Mouse (Mus musculus): ENCODE measurements around the gene Tcea2. TPM values are rescaled to one million over a fixed set of nuclear protein-coding genes. Genes with fewer than 3 reads are reported as not detected.

Tcea2 gene
- polyA plus RNA-seq, 1 experiment = 138 TPM

GRCm38 (mm10) chr2:181663298-181663630 lies 16.8 kb upstream of the Tcea2 start:
- Histone ChIP-seq H3K4me3 (replicated peaks; ENCODE audit: insufficient read depth, low read depth, low read length) (no peak overlapping the region), H3K27me3 (ENCODE audit: control insufficient read depth, insufficient read depth, low read length) (no peaks in the 10 kb centered on the region), H3K27ac (ENCODE audit: insufficient read depth, low read length) (no peak overlapping the region), H3K4me1 (ENCODE audit: control insufficient read depth, insufficient read depth, low read length) (peaks cover 8% of the 10 kb centered on the region; the same call in 1 of the 2 replicates)
- no peak for TF ChIP-seq CTCF (IDR thresholded peaks at IDR 0.05; ENCODE audit: borderline replicate concordance, insufficient read depth, low read depth, low read length)
- TF ChIP-seq POLR2A (IDR thresholded peaks at IDR 0.05; ENCODE audit: borderline replicate concordance, insufficient read depth, low read length) = no peak
- 37% methylated on average over 4 of the region's 4 CpGs for WGBS
- DNase-seq = no peak

- DNase-seq = no peak
- no peak overlapping the region for H3K27ac ChIP-seq (ENCODE audit: insufficient read depth, low read length)
- H3K4me1 ChIP-seq (ENCODE audit: control insufficient read depth, insufficient read depth, low read length) = 0 out of 2 replicates have a peak, but pooled peaks cover 3% of the 10 kb centered on the region
- TF ChIP-seq POLR2A (IDR thresholded peaks at IDR 0.05; ENCODE audit: borderline replicate concordance, insufficient read depth, low read length) (no peak), CTCF (IDR thresholded peaks at IDR 0.05; ENCODE audit: borderline replicate concordance, insufficient read depth, low read depth, low read length) (no peak)
- 4% methylated on average over 55 of the region's 56 CpGs for WGBS
- peaks cover 2% of the 10 kb centered on the region; the same call in 1 of the 2 replicates for H3K27me3 ChIP-seq (ENCODE audit: control insufficient read depth, insufficient read depth, low read length)
- H3K4me3 ChIP-seq (replicated peaks; ENCODE audit: insufficient read depth, low read depth, low read length) = no peak overlapping the region
These were observed 9.7 kb upstream of the Tcea2 start for GRCm38 (mm10) chr2:181670285-181670912.

- WGBS = under 1% methylated on average over 41 of the region's 41 CpGs
- Histone ChIP-seq H3K27me3 (ENCODE audit: control insufficient read depth, insufficient read depth, low read length) (peaks cover 2% of the 10 kb centered on the region; the same call in 1 of the 2 replicates), H3K4me1 (ENCODE audit: control insufficient read depth, insufficient read depth, low read length) (0 out of 2 replicates have a peak, but pooled peaks cover 7% of the 10 kb centered on the region), H3K4me3 (replicated peaks; ENCODE audit: insufficient read depth, low read depth, low read length) (no peak overlapping the region), H3K27ac (ENCODE audit: insufficient read depth, low read length) (no peak overlapping the region)
- no peak for DNase-seq
- TF ChIP-seq POLR2A (IDR thresholded peaks at IDR 0.05; ENCODE audit: borderline replicate concordance, insufficient read depth, low read length) (no peak), CTCF (IDR thresholded peaks at IDR 0.05; ENCODE audit: borderline replicate concordance, insufficient read depth, low read depth, low read length) (no peak)
These were observed 9.2 kb upstream of the Tcea2 start for GRCm38 (mm10) chr2:181670913-181671311.

DNA sequence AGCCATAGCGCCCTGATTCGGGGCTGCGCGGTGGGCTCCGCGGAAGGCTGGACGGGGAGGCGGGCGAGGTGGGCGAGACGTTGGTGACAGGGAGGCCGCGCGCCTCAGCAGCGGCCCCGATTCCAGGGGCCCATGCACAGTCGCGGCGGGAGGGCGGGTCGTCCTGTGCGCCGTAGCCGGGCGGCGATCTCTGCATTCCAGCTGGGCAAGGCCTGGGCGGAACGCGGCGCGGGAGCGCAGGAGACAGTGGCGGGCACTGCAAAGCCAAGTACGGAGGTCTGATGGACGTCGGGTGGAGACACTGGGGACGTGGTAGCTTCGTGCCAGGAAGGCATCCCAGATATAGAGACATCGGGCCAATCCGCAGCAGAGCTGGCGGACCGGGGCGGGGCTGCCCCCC lies 8.8 kb upstream of the Tcea2 start, which contains the start of gene Sox18:
Sox18 (minus strand) TSS at position 315 of the 400 bp plus-strand sequence.
- under 1% methylated on average over 43 of the region's 43 CpGs for WGBS
- TF ChIP-seq POLR2A (IDR thresholded peaks at IDR 0.05; ENCODE audit: borderline replicate concordance, insufficient read depth, low read length) = no peak
- TF ChIP-seq CTCF (IDR thresholded peaks at IDR 0.05; ENCODE audit: borderline replicate concordance, insufficient read depth, low read depth, low read length) = no peak

GRCm38 (mm10) chr2:181671984-181672383 lies 8.1 kb upstream of the Tcea2 start:
- DNase-seq = no peak
- TF ChIP-seq CTCF (IDR thresholded peaks at IDR 0.05; ENCODE audit: borderline replicate concordance, insufficient read depth, low read depth, low read length) = no peak
- TF ChIP-seq POLR2A (IDR thresholded peaks at IDR 0.05; ENCODE audit: borderline replicate concordance, insufficient read depth, low read length) = no peak
- H3K27me3 ChIP-seq (ENCODE audit: control insufficient read depth, insufficient read depth, low read length) = peaks cover 2% of the 10 kb centered on the region; the same call in 1 of the 2 replicates
- 0 out of 2 replicates have a peak, but pooled peaks cover 7% of the 10 kb centered on the region for H3K4me1 ChIP-seq (ENCODE audit: control insufficient read depth, insufficient read depth, low read length)
- H3K27ac ChIP-seq (ENCODE audit: insufficient read depth, low read length) = no peak overlapping the region
- H3K4me3 ChIP-seq (replicated peaks; ENCODE audit: insufficient read depth, low read depth, low read length) = no peak overlapping the region
- WGBS = 54% methylated on average over 7 of the region's 7 CpGs

More for the DNA sequence above, 8.8 kb upstream of the Tcea2 start, which contains the start of gene Sox18:
- peaks cover 2% of the 10 kb centered on the region; the same call in 1 of the 2 replicates for H3K27me3 ChIP-seq (ENCODE audit: control insufficient read depth, insufficient read depth, low read length)
- DNase-seq = no peak
- 0 out of 2 replicates have a peak, but pooled peaks cover 7% of the 10 kb centered on the region for H3K4me1 ChIP-seq (ENCODE audit: control insufficient read depth, insufficient read depth, low read length)
- no peak within 1 kb of the TSS for H3K27ac ChIP-seq (ENCODE audit: insufficient read depth, low read length)
- H3K4me3 ChIP-seq (replicated peaks; ENCODE audit: insufficient read depth, low read depth, low read length) = no peak within 1 kb of the TSS

- Histone ChIP-seq H3K4me3 (replicated peaks; ENCODE audit: insufficient read depth, low read depth, low read length) (no peak overlapping the region), H3K4me1 (ENCODE audit: control insufficient read depth, insufficient read depth, low read length) (0 out of 2 replicates have a peak, but pooled peaks cover 7% of the 10 kb centered on the region), H3K27me3 (ENCODE audit: control insufficient read depth, insufficient read depth, low read length) (peaks cover 2% of the 10 kb centered on the region; the same call in 1 of the 2 replicates), H3K27ac (ENCODE audit: insufficient read depth, low read length) (no peak overlapping the region)
- TF ChIP-seq POLR2A (IDR thresholded peaks at IDR 0.05; ENCODE audit: borderline replicate concordance, insufficient read depth, low read length) = no peak
- WGBS = 29% methylated on average over 1 of the region's 1 CpGs
- DNase-seq = no peak
These were observed 6.6 kb upstream of the Tcea2 start for GRCm38 (mm10) chr2:181673501-181673900.

- TF ChIP-seq CTCF (IDR thresholded peaks at IDR 0.05; ENCODE audit: borderline replicate concordance, insufficient read depth, low read depth, low read length) (no peak), POLR2A (IDR thresholded peaks at IDR 0.05; ENCODE audit: borderline replicate concordance, insufficient read depth, low read length) (no peak)
- no peak overlapping the region for H3K27ac ChIP-seq (ENCODE audit: insufficient read depth, low read length)
- no peak overlapping the region for H3K4me3 ChIP-seq (replicated peaks; ENCODE audit: insufficient read depth, low read depth, low read length)
- peaks cover 2% of the 10 kb centered on the region; the same call in 1 of the 2 replicates for H3K27me3 ChIP-seq (ENCODE audit: control insufficient read depth, insufficient read depth, low read length)
- H3K4me1 ChIP-seq (ENCODE audit: control insufficient read depth, insufficient read depth, low read length) = peaks cover 10% of the 10 kb centered on the region; the same call in 1 of the 2 replicates
- DNase-seq = no peak
- 83% methylated on average over 4 of the region's 4 CpGs for WGBS
These were observed 5.2 kb upstream of the Tcea2 start for GRCm38 (mm10) chr2:181674934-181675333.

- H3K27ac ChIP-seq (ENCODE audit: insufficient read depth, low read length) = no peak overlapping the region
- peak; percentile 42 to 58 for DNase-seq
- 4% methylated on average over 14 of the region's 14 CpGs for WGBS
- H3K27me3 ChIP-seq (ENCODE audit: control insufficient read depth, insufficient read depth, low read length) = peaks cover 2% of the 10 kb centered on the region; the same call in 1 of the 2 replicates
- H3K4me3 ChIP-seq (replicated peaks; ENCODE audit: insufficient read depth, low read depth, low read length) = no peak overlapping the region
- peaks cover 10% of the 10 kb centered on the region; the same call in 1 of the 2 replicates for H3K4me1 ChIP-seq (ENCODE audit: control insufficient read depth, insufficient read depth, low read length)
- TF ChIP-seq POLR2A (IDR thresholded peaks at IDR 0.05; ENCODE audit: borderline replicate concordance, insufficient read depth, low read length) = no peak
- no peak for TF ChIP-seq CTCF (IDR thresholded peaks at IDR 0.05; ENCODE audit: borderline replicate concordance, insufficient read depth, low read depth, low read length)
These were observed 4.7 kb upstream of the Tcea2 start for GRCm38 (mm10) chr2:181675454-181675853.
